Comparison of ENCODE assay signal across 21 mouse cellular contexts in the genomic region with DNA sequence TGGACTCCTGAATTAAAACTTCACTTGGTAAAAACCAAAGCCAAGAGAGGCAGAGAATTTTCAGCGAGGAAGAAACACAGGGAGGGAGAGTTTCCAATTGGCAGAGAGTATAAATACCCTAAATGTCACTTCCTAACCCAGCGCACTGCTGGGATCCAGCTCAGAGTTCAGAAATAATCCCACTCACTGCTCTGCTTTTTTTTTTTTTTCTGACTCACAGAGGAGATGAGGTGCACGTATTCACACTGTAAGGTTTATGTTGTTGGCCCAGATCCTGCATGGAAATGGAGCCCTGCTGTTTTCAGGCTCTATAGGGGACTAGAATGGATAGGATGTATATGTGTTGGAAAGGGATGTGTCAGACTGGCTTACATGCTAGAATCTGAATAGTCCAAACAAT.
DNase-seq lines count a peak whose midpoint lies in the region; ATAC-seq lines count a peak whose summit lies in the region.
"Had no signal": no experiment of that assay in that cellular context is flagged by ENCODE, and none has a peak within 500 bp of the region (broad histone marks: within the 10 kb centered on the region; RNA-seq: fewer than 3 reads in every experiment).

No protein-coding gene starts in this region.

- ATAC-seq in frontal cortex, adult (ENCODE audit: low TSS enrichment) = peak; percentile 71
- ATAC-seq: activated CD4-positive, CD25-positive, alpha-beta regulatory T cell, adult 4 months; CD4-positive, CD25-positive, alpha-beta regulatory T cell, adult 4 months; Patski had no signal

- no peak for DNase-seq in frontal cortex, postnatal 25 days (ENCODE audit: low spot score in 2 of 2)
- DNase-seq in right cerebral cortex, adult 18-20 months = peak; percentile 24
- DNase-seq in right cerebral cortex, postnatal 14 days = no peak
- peak; percentile 77 for DNase-seq in brain, adult 2 months (ENCODE audit: low read depth, low spot score)
- DNase-seq in telencephalon, adult 2 months (ENCODE audit: low read depth, low spot score) = peak; percentile 66
- DNase-seq in thymus, postnatal 36 days = no peak
- DNase-seq in layer of hippocampus, adult 9-10 months (ENCODE audit: low spot score) = no peak
- DNase-seq: adrenal gland, adult 2 months; adrenal gland, adult 8-10 months; adrenal gland, postnatal 10 days; adrenal gland, postnatal 14 days; adrenal gland, postnatal 25 days; adrenal gland, postnatal 36 days; B cell, adult 2 months; cerebellum, adult 11 months; cerebellum, adult 11-12 months; cerebellum, adult 18-20 months had no signal

Comparison
In these comparisons a context has a peak if more than half of its experiments do, and no peak if none do; other contexts are left out.
1. DNase-seq: peak in right cerebral cortex, adult 18-20 months (single experiment), brain, adult 2 months (single experiment) and telencephalon, adult 2 months (single experiment); none in frontal cortex, postnatal 25 days (0 of 2), right cerebral cortex, postnatal 14 days (single experiment), thymus, postnatal 36 days (0 of 2) and layer of hippocampus, adult 9-10 months (single experiment).